Mouse (Mus musculus) kidney, adult 2 months (tissue): ENCODE data around the gene Zfp775.

Experiments used
- CTCF ChIP-seq: fragments of 200-500 bp; conservative IDR thresholded peaks from 2 replicates; pipeline ENCODE4 v1.5.1; 2011; ENCODE audit warnings: low read depth, mild to moderate bottlenecking, control low read depth, low read length, moderate library complexity, mixed read lengths; ENCODE audit not compliant: insufficient read depth, insufficient read length
- POLR2A ChIP-seq: fragments of 200-500 bp; IDR thresholded peaks from one replicate; pipeline ENCODE4 v1.6.1; 2011; ENCODE audit warnings: low read depth, low read length, control low read depth

DNA sequence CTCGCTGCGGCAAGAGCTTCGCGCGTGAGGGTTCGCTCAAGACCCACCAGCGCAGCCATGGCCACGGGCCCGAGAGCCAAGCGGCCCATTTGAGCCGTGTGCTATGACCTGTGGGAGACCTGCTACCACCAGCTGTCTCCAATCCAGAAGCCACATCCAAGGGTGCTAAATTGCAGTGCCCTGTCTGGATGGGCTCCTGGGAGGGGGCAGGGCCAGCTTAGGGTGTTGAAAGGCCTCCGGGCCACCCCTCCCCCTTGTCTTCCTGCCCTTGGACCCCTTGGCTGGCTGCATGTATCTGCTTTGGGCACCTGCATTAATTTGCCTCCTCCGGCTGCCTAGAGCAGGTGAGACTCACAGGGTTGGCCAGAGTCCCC, 27.8 kb downstream of the Zfp775 start:
- TF ChIP-seq CTCF (no peak), POLR2A (no peak)
